Mouse (Mus musculus): ENCODE measurements around the gene Zgpat. TPM values are rescaled to one million over a fixed set of nuclear protein-coding genes. Genes with fewer than 3 reads are reported as not detected.

Zgpat gene
- total RNA-seq (2023; ENCODE audit: inconsistent age): 66.0 to 80.8 TPM (median 75.7 TPM) in 4 replicates

DNA sequence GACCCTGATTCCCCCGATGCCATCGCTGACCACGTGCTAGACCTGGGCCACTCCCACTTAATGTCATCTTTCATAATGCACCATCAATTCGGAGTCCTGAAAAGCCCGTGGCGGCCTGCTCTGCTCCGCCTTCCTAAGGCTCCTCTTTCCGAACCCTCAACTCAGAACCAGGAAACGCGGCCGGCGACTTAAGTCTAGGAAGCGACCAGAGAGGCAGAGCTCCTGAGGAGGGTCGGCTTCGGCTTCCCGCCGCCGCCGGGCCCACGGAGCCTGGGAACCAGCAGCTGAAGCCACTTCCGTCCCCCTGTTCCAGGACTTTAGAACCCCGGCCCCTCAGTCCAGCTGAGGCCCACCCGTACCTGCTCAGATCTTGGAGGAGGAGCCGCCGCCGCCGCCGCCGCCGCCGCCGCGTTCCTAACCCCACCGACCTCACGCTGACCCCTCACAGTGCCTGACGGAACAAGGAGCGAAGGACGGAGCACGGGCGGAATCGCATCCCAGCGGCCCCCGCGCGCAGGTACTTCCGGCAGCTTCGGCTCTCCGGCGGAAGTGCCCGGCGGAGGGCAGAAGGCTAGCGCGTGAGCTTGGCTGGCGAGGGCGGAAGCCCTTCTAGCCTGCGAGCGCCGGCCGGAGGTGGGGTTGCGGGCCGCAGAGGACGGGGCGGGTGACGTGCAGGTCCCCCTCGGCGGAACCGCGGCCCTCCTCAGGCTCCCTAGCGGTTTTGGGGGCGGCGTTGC lies at the start of gene Zgpat, which contains the start of gene Arfrp1:
Gene Zgpat (plus strand): TSS at position 69 of the 737 bp plus-strand sequence.
Gene Arfrp1 (minus strand): TSS at position 545 of the 737 bp plus-strand sequence.

DNA sequence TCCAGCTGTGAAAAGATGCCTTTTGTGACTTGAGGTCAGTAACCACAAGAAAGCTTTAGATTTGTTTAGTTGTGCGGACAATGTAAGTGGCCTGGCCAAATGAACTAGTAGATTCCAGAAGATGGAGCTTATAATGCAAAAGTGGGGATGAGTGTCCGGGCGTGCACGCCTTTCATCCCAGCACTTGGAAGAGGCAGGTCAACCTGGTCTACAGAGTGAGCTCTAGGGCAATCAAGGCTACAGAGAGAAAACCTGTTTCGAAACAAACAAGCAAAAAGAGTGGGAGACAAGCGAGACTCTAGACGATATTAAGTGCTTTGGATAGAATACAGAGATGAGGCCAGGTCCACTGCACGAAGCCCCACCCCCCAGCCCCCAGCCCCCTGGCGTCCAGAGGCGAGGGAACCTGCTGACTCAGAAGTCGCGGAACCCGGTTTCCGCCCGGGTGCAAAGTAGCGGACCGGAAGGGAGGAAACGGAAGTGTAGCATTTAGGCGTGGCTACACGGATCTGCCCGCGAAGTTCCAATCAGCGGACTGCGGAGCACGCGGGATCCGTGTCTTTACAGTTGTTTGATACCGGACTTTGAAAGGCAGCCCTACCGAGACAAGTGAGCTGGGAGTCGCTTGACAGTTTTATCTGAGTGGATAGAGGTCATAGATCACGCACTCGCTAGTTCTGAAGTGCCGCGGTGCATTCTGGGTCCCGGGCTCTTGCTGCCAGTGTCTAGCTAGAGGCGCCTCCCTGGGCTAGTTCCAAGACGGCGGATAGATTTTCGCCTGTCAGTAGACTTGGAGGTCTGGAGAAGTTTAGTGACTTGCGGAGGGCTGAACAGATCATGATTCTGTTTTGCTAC lies 45.3 kb upstream of the Zgpat start, which contains the start of gene Rtel1:
Gene Rtel1 (plus strand): TSS at position 492 of the 855 bp plus-strand sequence.

DNA sequence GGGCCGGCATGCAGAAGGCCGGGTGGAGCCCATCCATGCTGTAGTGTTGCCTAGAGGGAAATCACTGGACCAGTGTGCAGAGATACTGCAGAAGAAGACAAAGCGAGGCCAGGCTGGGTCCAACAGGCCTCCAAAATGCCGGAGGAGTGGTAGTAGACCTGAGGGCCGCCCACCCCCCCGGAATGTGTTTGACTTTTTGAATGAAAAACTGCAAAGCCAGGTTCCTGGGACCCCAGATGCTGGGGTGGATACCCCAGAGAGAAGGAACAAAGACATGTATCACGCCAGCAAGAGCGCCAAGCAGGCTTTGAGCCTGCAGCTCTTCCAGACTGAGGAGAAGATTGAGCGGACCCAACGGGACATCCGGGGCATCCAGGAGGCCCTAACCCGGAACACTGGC lies 15.1 kb downstream of the Zgpat start, which contains the start of gene Lime1:
Gene Lime1 (plus strand): TSS at position 301 of the 400 bp plus-strand sequence.

Other genes starting within 250 kb of the Zgpat start
- gene Kcnq2, start 229.6 kb upstream of the Zgpat start, total RNA-seq (2023; ENCODE audit: inconsistent age): not detected in 4 replicates
- gene Eef1a2, start 207.9 kb upstream of the Zgpat start, total RNA-seq (2023; ENCODE audit: inconsistent age): not detected in 4 replicates
- 186 to 195 TPM (median 191 TPM) in 4 replicates for gene Ppdpf, start 177.7 kb upstream of the Zgpat start, total RNA-seq (2023; ENCODE audit: inconsistent age)
- 0.16 to 0.42 TPM (median 0.30 TPM) in 3 of 4 replicates, not detected in the other for gene Ptk6, start 162.1 kb upstream of the Zgpat start, total RNA-seq (2023; ENCODE audit: inconsistent age)
- gene Srms, start 151.7 kb upstream of the Zgpat start, total RNA-seq (2023; ENCODE audit: inconsistent age): 1.6 to 3.2 TPM (median 2.6 TPM) in 4 replicates
- gene Fndc11, start 144.9 kb upstream of the Zgpat start, total RNA-seq (2023; ENCODE audit: inconsistent age): 0.45 to 1.2 TPM (median 0.86 TPM) in 3 of 4 replicates, not detected in the other
- gene Helz2, start 122.9 kb upstream of the Zgpat start, total RNA-seq (2023; ENCODE audit: inconsistent age): 330 to 405 TPM (median 363 TPM) in 4 replicates
- gene Gmeb2, start 76.9 kb upstream of the Zgpat start, total RNA-seq (2023; ENCODE audit: inconsistent age): 54.4 to 67.7 TPM (median 58.3 TPM) in 4 replicates
- gene Stmn3, start 50.4 kb upstream of the Zgpat start, total RNA-seq (2023; ENCODE audit: inconsistent age): not detected in 4 replicates
- 100 to 125 TPM (median 112 TPM) in 4 replicates for gene Rtel1, start 45.2 kb upstream of the Zgpat start, total RNA-seq (2023; ENCODE audit: inconsistent age)
- gene Arfrp1, start 476 bp downstream of the Zgpat start, total RNA-seq (2023; ENCODE audit: inconsistent age): 88.0 to 95.4 TPM (median 92.8 TPM) in 4 replicates
- 57.8 to 65.4 TPM (median 60.3 TPM) in 4 replicates for gene Lime1, start 15.2 kb downstream of the Zgpat start, total RNA-seq (2023; ENCODE audit: inconsistent age)
- 0.29 to 1.3 TPM (median 0.69 TPM) in 4 replicates for gene Zbtb46, start 94.5 kb downstream of the Zgpat start, total RNA-seq (2023; ENCODE audit: inconsistent age)
- gene Abhd16b, start 128.3 kb downstream of the Zgpat start, total RNA-seq (2023; ENCODE audit: inconsistent age): not detected in 4 replicates
- gene Tpd52l2, start 132.2 kb downstream of the Zgpat start, total RNA-seq (2023; ENCODE audit: inconsistent age): 79.5 to 84.3 TPM (median 80.4 TPM) in 4 replicates
- 112 to 128 TPM (median 117 TPM) in 4 replicates for gene Dnajc5, start 155.6 kb downstream of the Zgpat start, total RNA-seq (2023; ENCODE audit: inconsistent age)
- 161 to 195 TPM (median 177 TPM) in 4 replicates for gene Uckl1, start 220.0 kb downstream of the Zgpat start, total RNA-seq (2023; ENCODE audit: inconsistent age)
- gene Prpf6, start 226.9 kb downstream of the Zgpat start, total RNA-seq (2023; ENCODE audit: inconsistent age): 60.3 to 64.9 TPM (median 63.4 TPM) in 4 replicates
- 37.9 to 43.7 TPM (median 42.4 TPM) in 4 replicates for gene Zfp512b, start 227.9 kb downstream of the Zgpat start, total RNA-seq (2023; ENCODE audit: inconsistent age)
- 11.6 to 16.0 TPM (median 13.1 TPM) in 4 replicates for gene Samd10, start 234.3 kb downstream of the Zgpat start, total RNA-seq (2023; ENCODE audit: inconsistent age)

Data from B cell, adult (primary cell).